Mouse (Mus musculus) mammary gland, adult 2 months (tissue): ENCODE results near the gene Cyp2j5. TPM values are rescaled to one million over a fixed set of nuclear protein-coding genes. Genes with fewer than 3 reads are reported as not detected.

Source experiments
- polyA plus RNA-seq: library from polyadenylated mRNA; depleted of rRNA; stranded (reverse); fragments of >200 nt; gene quantifications from 2 replicates; pipeline ENCODE4 v1.2.3, GENCODE M21; 2012; ENCODE audit warnings: low replicate concordance; rRNA removed

Gene Cyp2j5
- polyA plus RNA-seq = 0.31 TPM in 1 of 2 replicates, not detected in the other

GRCm38 (mm10) chr4:96663991-96664390 lies at the start of gene Cyp2j5:
Gene Cyp2j5 (minus strand): TSS chr4:96664154.

GRCm38 (mm10) chr4:96590911-96591790 lies 72.8 kb downstream of the Cyp2j5 start, which contains the start of gene Cyp2j9:
Gene Cyp2j9 (minus strand): TSS chr4:96591578.

Other genes starting within 250 kb of the Cyp2j5 start
- 0.07 TPM in 1 of 2 replicates, not detected in the other for gene Cyp2j8, start 156.8 kb downstream of the Cyp2j5 start, polyA plus RNA-seq
- 3.7 and 5.2 TPM in 2 replicates for gene Cyp2j6, start 110.5 kb downstream of the Cyp2j5 start, polyA plus RNA-seq
- 4.7 and 8.7 TPM in 2 replicates for gene Cyp2j9, start 72.6 kb downstream of the Cyp2j5 start, polyA plus RNA-seq
- gene Gm12695, start 121.0 kb upstream of the Cyp2j5 start, polyA plus RNA-seq = not detected in 2 replicates